Mouse (Mus musculus) CH12.LX (cell line): Measurements from ENCODE around the gene Cox6b2.

Experiments
- CTCF ChIP-seq, 2 experiments: IDR thresholded peaks in 1 of 2; conservative IDR thresholded peaks in 1 of 2; 2 replicates each; pipeline ENCODE4 v1.5.1; 2011 to 2012; ENCODE audit warnings: low read depth in 2 of 2, low read length in 2 of 2, improper control_type of control experiment in 1 of 2, inconsistent platforms in 1 of 2, mild to moderate bottlenecking in 1 of 2, moderate library complexity in 1 of 2
- ELF1 ChIP-seq: IDR thresholded peaks from 2 replicates; pipeline ENCODE4 v1.6.1; 2014; ENCODE audit warnings: low read depth, mild to moderate bottlenecking, inconsistent platforms, low read length, improper control_type of control experiment
- EP300 ChIP-seq: IDR thresholded peaks from 2 replicates; pipeline ENCODE4 v1.6.1; 2011; ENCODE audit warnings: low read length, improper control_type of control experiment
- ETS1 ChIP-seq: conservative IDR thresholded peaks from 2 replicates; pipeline ENCODE4 v1.6.1; 2012; ENCODE audit warnings: low read depth, mild to moderate bottlenecking, inconsistent platforms, low read length, improper control_type of control experiment, moderate library complexity
- HCFC1 ChIP-seq: IDR thresholded peaks from 2 replicates; pipeline ENCODE4 v1.6.1; 2012; ENCODE audit warnings: low read depth, mild to moderate bottlenecking, inconsistent platforms, low read length, improper control_type of control experiment
- POLR2A ChIP-seq: IDR thresholded peaks from 2 replicates; pipeline ENCODE4 v1.6.1; 2011; ENCODE audit warnings: low read depth, mild to moderate bottlenecking, improper control_type of control experiment, low read length
- POLR2AphosphoS2 ChIP-seq: IDR thresholded peaks from 2 replicates; pipeline ENCODE4 v1.6.1; 2011; ENCODE audit warnings: low read depth, low read length, improper control_type of control experiment
- RCOR1 ChIP-seq: conservative IDR thresholded peaks from 2 replicates; pipeline ENCODE4 v1.6.1; 2012; ENCODE audit warnings: low read depth, mild to moderate bottlenecking, inconsistent platforms, low read length, improper control_type of control experiment
- TCF12 ChIP-seq: IDR thresholded peaks from 2 replicates; pipeline ENCODE4 v1.6.1; 2014; ENCODE audit warnings: low read depth, mild to moderate bottlenecking, inconsistent platforms, low read length, improper control_type of control experiment
- USF1 ChIP-seq: IDR thresholded peaks from 2 replicates; pipeline ENCODE4 v1.6.1; 2014; ENCODE audit warnings: low read depth, mild to moderate bottlenecking, inconsistent platforms, low read length, improper control_type of control experiment

- no peak for TF ChIP-seq POLR2A
- TF ChIP-seq POLR2AphosphoS2 = no peak
- TF ChIP-seq USF1 = peak; percentile 42
- no peak for TF ChIP-seq TCF12
- peak; percentile 49; the same call in 1 of the 2 replicates for TF ChIP-seq EP300
- no peak for TF ChIP-seq ELF1
- TF ChIP-seq CTCF (conservative IDR thresholded peaks at IDR 0.05 in 1 of 2, IDR thresholded peaks at IDR 0.05 in 1 of 2; ENCODE audit: low read depth in 2 of 2, low read length in 2 of 2) = no peak
- TF ChIP-seq HCFC1 = no peak
- no peak for TF ChIP-seq ETS1
- TF ChIP-seq RCOR1 = no peak
Observed at GRCm38 (mm10) chr7:4716955-4717354, 35.9 kb downstream of the Cox6b2 start.
